Mouse (Mus musculus) heart, embryonic 12.5 days (tissue): ENCODE measurements at regions not wholly inside any gene's neighbourhood (a gene's known extent, or its start where the extent isn't known, plus 50 kb on each side); places are given as distances from the start of the nearest gene placed in this dataset.
A peak's percentile ranks its signal among the peaks of the same experiment; 100 is the strongest.
"Not testable (repeated sequence)": the region's sequence is repeated elsewhere in the genome, so short reads cannot be mapped to it uniquely, and the experiment has no call there.

ENCODE experiments used
- ATAC-seq: fragments of 200-750 bp; cut with Nextera tagmentation; 2 replicates; pipeline ENCODE4 v1.8.0; 2017; ENCODE audit warnings: moderate TSS enrichment, moderate library complexity; ENCODE audit not compliant: insufficient number of reproducible peaks, low FRiP score
- H3K27ac ChIP-seq: fragments of 300-500 bp; sonication (generic); 2 replicates; pipeline ENCODE4 v1.5.1; 2016; ENCODE audit warnings: mild to moderate bottlenecking, moderate library complexity; ENCODE audit not compliant: poor library complexity, severe bottlenecking
- H3K27me3 ChIP-seq: fragments of 300-500 bp; sonication (generic); replicated peaks from 2 replicates; pipeline ENCODE4 v1.6.1; 2016; ENCODE audit warnings: mild to moderate bottlenecking, moderate library complexity
- H3K36me3 ChIP-seq: fragments of 300-500 bp; sonication (generic); 2 replicates; pipeline ENCODE4 v1.6.1; 2016; ENCODE audit warnings: mild to moderate bottlenecking, moderate library complexity
- H3K4me1 ChIP-seq: fragments of 300-500 bp; sonication (generic); replicated peaks from 2 replicates; pipeline ENCODE4 v1.6.1; 2016; ENCODE audit warnings: mild to moderate bottlenecking
- H3K4me2 ChIP-seq: fragments of 300-500 bp; sonication (generic); 2 replicates; pipeline ENCODE4 v1.6.1; 2016; ENCODE audit warnings: mild to moderate bottlenecking, moderate library complexity
- H3K4me3 ChIP-seq: fragments of 300-500 bp; sonication (generic); 2 replicates; pipeline ENCODE4 v1.5.1; 2016; ENCODE audit warnings: mild to moderate bottlenecking
- H3K9ac ChIP-seq: fragments of 300-500 bp; sonication (generic); 2 replicates; pipeline ENCODE4 v1.6.1; 2016; ENCODE audit warnings: mild to moderate bottlenecking, moderate library complexity
- H3K9me3 ChIP-seq: fragments of 300-500 bp; sonication (generic); replicated peaks from 2 replicates; pipeline ENCODE4 v1.6.1; 2016; ENCODE audit warnings: mild to moderate bottlenecking, moderate library complexity
- WGBS: fragments of 180-500 bp; shearing (Covaris S2); methylation state at CpG from one replicate; pipeline ENCODE4 v1.1.7; 2016; 5-methylcytosine and 5-hydroxymethylcytosine counted together

GRCm38 (mm10) chr4:51868250-51868649 lies 570.8 kb upstream of the Smc2 start:
- no peaks in the 10 kb centered on the region for H3K36me3 ChIP-seq
- no peak overlapping the region for H3K4me3 ChIP-seq
- no peaks in the 10 kb centered on the region for H3K4me1 ChIP-seq
- H3K27me3 ChIP-seq, result no peaks in the 10 kb centered on the region
- ATAC-seq, result no peak
- WGBS, result 74% methylated on average over 3 of the region's 3 CpGs
- no peaks in the 10 kb centered on the region for H3K9me3 ChIP-seq
- H3K27ac ChIP-seq, result no peak overlapping the region
- H3K9ac ChIP-seq, result no peak overlapping the region
- H3K4me2 ChIP-seq, result no peak overlapping the region

- not testable (repeated sequence) for H3K9ac ChIP-seq, H3K4me2 ChIP-seq, H3K9me3 ChIP-seq, ATAC-seq, H3K27ac ChIP-seq, H3K36me3 ChIP-seq, H3K4me3 ChIP-seq, H3K27me3 ChIP-seq, H3K4me1 ChIP-seq
These were observed 570.3 kb upstream of the Smc2 start for GRCm38 (mm10) chr4:51868716-51869115.

- Histone ChIP-seq H3K9me3 (no peaks in the 10 kb centered on the region), H3K27ac (no peak overlapping the region), H3K9ac (no peak overlapping the region), H3K36me3 (no peaks in the 10 kb centered on the region), H3K4me3 (no peak overlapping the region), H3K4me1 (no peaks in the 10 kb centered on the region), H3K4me2 (no peak overlapping the region), H3K27me3 (no peaks in the 10 kb centered on the region)
- ATAC-seq, result no peak
- 66% methylated on average over 4 of the region's 4 CpGs for WGBS
These were observed 553.6 kb upstream of the Smc2 start for GRCm38 (mm10) chr4:51885460-51885859.

- Histone ChIP-seq H3K4me2 (no peak overlapping the region), H3K9ac (no peak overlapping the region), H3K27me3 (no peaks in the 10 kb centered on the region), H3K36me3 (no peaks in the 10 kb centered on the region), H3K4me3 (no peak overlapping the region), H3K4me1 (no peaks in the 10 kb centered on the region), H3K27ac (no peak overlapping the region), H3K9me3 (0 out of 2 replicates have a peak, but pooled peaks cover 2% of the 10 kb centered on the region)
- no peak for ATAC-seq
- WGBS, result 77% methylated on average over 2 of the region's 2 CpGs
These were observed 549.8 kb upstream of the Smc2 start for GRCm38 (mm10) chr4:51889280-51889679.

GRCm38 (mm10) chr4:51928245-51928644 lies 510.8 kb upstream of the Smc2 start:
- Histone ChIP-seq H3K36me3 (no peaks in the 10 kb centered on the region), H3K27me3 (no peaks in the 10 kb centered on the region), H3K4me3 (no peak overlapping the region), H3K9me3 (no peaks in the 10 kb centered on the region), H3K4me1 (no peaks in the 10 kb centered on the region), H3K4me2 (no peak overlapping the region), H3K9ac (no peak overlapping the region), H3K27ac (no peak overlapping the region)
- ATAC-seq, result no peak

- no peak overlapping the region for H3K4me3 ChIP-seq
- H3K9ac ChIP-seq, result no peak overlapping the region
- H3K36me3 ChIP-seq, result no peaks in the 10 kb centered on the region
- H3K4me1 ChIP-seq, result no peaks in the 10 kb centered on the region
- no peak overlapping the region for H3K4me2 ChIP-seq
- WGBS, result 89% methylated on average over 10 of the region's 10 CpGs
- no peaks in the 10 kb centered on the region for H3K27me3 ChIP-seq
- no peak overlapping the region for H3K27ac ChIP-seq
- H3K9me3 ChIP-seq, result no peaks in the 10 kb centered on the region
- ATAC-seq, result no peak
These were observed 469.3 kb upstream of the Smc2 start for GRCm38 (mm10) chr4:51969751-51970150.

GRCm38 (mm10) chr4:51978962-51979361 lies 460.1 kb upstream of the Smc2 start:
- ATAC-seq, result no peak
- Histone ChIP-seq H3K4me1 (no peaks in the 10 kb centered on the region), H3K9ac (no peak overlapping the region), H3K4me3 (no peak overlapping the region), H3K27ac (no peak overlapping the region), H3K36me3 (no peaks in the 10 kb centered on the region), H3K9me3 (no peaks in the 10 kb centered on the region), H3K27me3 (no peaks in the 10 kb centered on the region), H3K4me2 (no peak overlapping the region)
- WGBS, result 86% methylated on average over 8 of the region's 8 CpGs

GRCm38 (mm10) chr4:51992482-51992881 lies 446.6 kb upstream of the Smc2 start:
- ATAC-seq, result no peak
- no peak overlapping the region for H3K4me3 ChIP-seq
- no peak overlapping the region for H3K4me2 ChIP-seq
- 66% methylated on average over 2 of the region's 2 CpGs for WGBS
- H3K9me3 ChIP-seq, result no peaks in the 10 kb centered on the region
- H3K9ac ChIP-seq, result no peak overlapping the region
- no peaks in the 10 kb centered on the region for H3K4me1 ChIP-seq
- no peak overlapping the region for H3K27ac ChIP-seq
- H3K27me3 ChIP-seq, result no peaks in the 10 kb centered on the region
- H3K36me3 ChIP-seq, result no peaks in the 10 kb centered on the region

GRCm38 (mm10) chr4:52036765-52037353 lies 402.2 kb upstream of the Smc2 start:
- Histone ChIP-seq H3K27ac (no peak overlapping the region; the same call in 1 of the 2 replicates), H3K4me2 (no peak overlapping the region), H3K27me3 (no peaks in the 10 kb centered on the region), H3K4me1 (0 out of 2 replicates have a peak, but pooled peaks cover 8% of the 10 kb centered on the region), H3K4me3 (no peak overlapping the region), H3K9me3 (no peaks in the 10 kb centered on the region), H3K36me3 (no peaks in the 10 kb centered on the region), H3K9ac (no peak overlapping the region)
- peak; percentile 82 for ATAC-seq
- 27% methylated on average over 11 of the region's 11 CpGs for WGBS

- H3K4me3 ChIP-seq, result no peak overlapping the region
- ATAC-seq, result peak; percentile 69
- H3K9me3 ChIP-seq, result peaks cover 3% of the 10 kb centered on the region; the same call in 1 of the 2 replicates
- H3K4me2 ChIP-seq, result no peak overlapping the region
- 58% methylated on average over 1 of the region's 1 CpGs for WGBS
- H3K4me1 ChIP-seq, result no peaks in the 10 kb centered on the region
- H3K27me3 ChIP-seq, result no peaks in the 10 kb centered on the region
- H3K27ac ChIP-seq, result peak overlapping the region; percentile 79
- no peaks in the 10 kb centered on the region for H3K36me3 ChIP-seq
- no peak overlapping the region for H3K9ac ChIP-seq
These were observed 395.6 kb upstream of the Smc2 start for GRCm38 (mm10) chr4:52043404-52043803.

GRCm38 (mm10) chr4:52050948-52051347 lies 388.1 kb upstream of the Smc2 start:
- H3K27me3 ChIP-seq, result no peaks in the 10 kb centered on the region
- H3K4me3 ChIP-seq, result no peak overlapping the region
- ATAC-seq, result no peak
- no peaks in the 10 kb centered on the region for H3K4me1 ChIP-seq
- no peak overlapping the region for H3K4me2 ChIP-seq
- H3K9ac ChIP-seq, result no peak overlapping the region
- 80% methylated on average over 4 of the region's 4 CpGs for WGBS
- H3K9me3 ChIP-seq, result no peaks in the 10 kb centered on the region; the same call in 1 of the 2 replicates
- no peak overlapping the region for H3K27ac ChIP-seq
- no peaks in the 10 kb centered on the region for H3K36me3 ChIP-seq

- no peak overlapping the region for H3K27ac ChIP-seq
- no peaks in the 10 kb centered on the region for H3K4me1 ChIP-seq
- no peak overlapping the region for H3K4me3 ChIP-seq
- H3K9ac ChIP-seq, result no peak overlapping the region
- H3K9me3 ChIP-seq, result no peaks in the 10 kb centered on the region
- H3K27me3 ChIP-seq, result no peaks in the 10 kb centered on the region
- no peak overlapping the region for H3K4me2 ChIP-seq
- no peaks in the 10 kb centered on the region for H3K36me3 ChIP-seq
- ATAC-seq, result no peak
These were observed 383.0 kb upstream of the Smc2 start for GRCm38 (mm10) chr4:52056031-52056430.
